Comparison of ENCODE assay signal across 17 mouse cellular contexts in genomic region chr6:101426301-101426700, GRCm38 (mm10). TPM values are rescaled to one million over a fixed set of nuclear protein-coding genes. Genes with fewer than 3 reads are reported as not detected.
DNase-seq lines count a peak whose midpoint lies in the region; ATAC-seq and TF ChIP-seq lines count a peak whose summit lies in the region.
"Had no signal": no experiment of that assay in that cellular context is flagged by ENCODE, and none has a peak within 500 bp of the region (broad histone marks: within the 10 kb centered on the region; RNA-seq: fewer than 3 reads in every experiment).

No protein-coding gene starts in this region.

- H3K27ac ChIP-seq in forebrain, embryonic 15.5 days (replicated peaks) = 0 out of 2 replicates have a peak overlapping the region, but pooled peaks have one; percentile 23
- H3K27ac ChIP-seq in forebrain, embryonic 10.5 days = no peak overlapping the region
- no peak overlapping the region for H3K27ac ChIP-seq in midbrain, postnatal 0 days (ENCODE audit: low read depth, low read length)
- no peak overlapping the region for H3K27ac ChIP-seq in midbrain, embryonic 14.5 days (replicated peaks; ENCODE audit: low read depth, low read length)
- no peak overlapping the region for H3K27ac ChIP-seq in forebrain, embryonic 16.5 days (ENCODE audit: low read length)
- no peak overlapping the region for H3K27ac ChIP-seq in intestine, embryonic 15.5 days
- H3K27ac ChIP-seq: embryonic facial prominence, embryonic 13.5 days; heart, embryonic 13.5 days; lung, embryonic 15.5 days; midbrain, embryonic 15.5 days; neural tube, embryonic 12.5 days had no signal

- no peaks in the 10 kb centered on the region for H3K9me3 ChIP-seq in forebrain, embryonic 15.5 days
- H3K9me3 ChIP-seq in forebrain, embryonic 10.5 days = no peaks in the 10 kb centered on the region
- no peaks in the 10 kb centered on the region for H3K9me3 ChIP-seq in midbrain, postnatal 0 days (ENCODE audit: low read length)
- no peaks in the 10 kb centered on the region for H3K9me3 ChIP-seq in midbrain, embryonic 14.5 days (ENCODE audit: control insufficient read depth, low read length)
- no peaks in the 10 kb centered on the region for H3K9me3 ChIP-seq in forebrain, embryonic 16.5 days (ENCODE audit: control insufficient read depth, low read length)
- H3K9me3 ChIP-seq in intestine, embryonic 15.5 days = no peaks in the 10 kb centered on the region
- H3K9me3 ChIP-seq: embryonic facial prominence, embryonic 13.5 days; heart, embryonic 13.5 days; lung, embryonic 15.5 days; midbrain, embryonic 15.5 days; neural tube, embryonic 12.5 days had no signal

- WGBS in forebrain, embryonic 15.5 days = 13% methylated on average over 4 of the region's 4 CpGs
- WGBS in forebrain, embryonic 10.5 days = 88% methylated on average over 4 of the region's 4 CpGs
- 77% methylated on average over 4 of the region's 4 CpGs for WGBS in midbrain, postnatal 0 days
- 86% methylated on average over 4 of the region's 4 CpGs for whole genome bisulfite sequencing in midbrain, embryonic 14.5 days
- WGBS in forebrain, embryonic 16.5 days = 17% methylated on average over 4 of the region's 4 CpGs
- WGBS in intestine, embryonic 15.5 days = 80% methylated on average over 4 of the region's 4 CpGs

- H3K27me3 ChIP-seq in forebrain, embryonic 15.5 days = peaks cover 3% of the 10 kb centered on the region; the same call in 1 of the 2 replicates
- H3K27me3 ChIP-seq in forebrain, embryonic 10.5 days (ENCODE audit: poor library complexity, severe bottlenecking) = no peaks in the 10 kb centered on the region
- no peaks in the 10 kb centered on the region for H3K27me3 ChIP-seq in midbrain, postnatal 0 days (ENCODE audit: insufficient read depth, low read length)
- H3K27me3 ChIP-seq in midbrain, embryonic 14.5 days (ENCODE audit: control insufficient read depth, insufficient read depth, low read length) = no peaks in the 10 kb centered on the region
- H3K27me3 ChIP-seq in forebrain, embryonic 16.5 days (replicated peaks; ENCODE audit: control insufficient read depth, insufficient read depth, low read length) = no peaks in the 10 kb centered on the region
- no peaks in the 10 kb centered on the region for H3K27me3 ChIP-seq in intestine, embryonic 15.5 days (replicated peaks)
- H3K27me3 ChIP-seq: embryonic facial prominence, embryonic 13.5 days; heart, embryonic 13.5 days; lung, embryonic 15.5 days; midbrain, embryonic 15.5 days; neural tube, embryonic 12.5 days had no signal

- peak; percentile 82 for ATAC-seq in forebrain, embryonic 15.5 days (replicated peaks)
- ATAC-seq in midbrain, postnatal 0 days (ENCODE audit: low FRiP score) = no peak
- ATAC-seq in midbrain, embryonic 14.5 days (ENCODE audit: low FRiP score, low TSS enrichment) = no peak
- ATAC-seq in forebrain, embryonic 16.5 days = peak; percentile 79
- no peak for ATAC-seq in intestine, embryonic 15.5 days
- ATAC-seq: intestine, postnatal 0 days; midbrain, embryonic 15.5 days had no signal

- H3K9ac ChIP-seq in forebrain, embryonic 15.5 days (replicated peaks) = no peak overlapping the region
- H3K9ac ChIP-seq in midbrain, postnatal 0 days (replicated peaks; ENCODE audit: low read length, poor library complexity, severe bottlenecking) = no peak overlapping the region
- no peak overlapping the region for H3K9ac ChIP-seq in midbrain, embryonic 14.5 days (replicated peaks; ENCODE audit: low read length)
- no peak overlapping the region for H3K9ac ChIP-seq in forebrain, embryonic 16.5 days (replicated peaks; ENCODE audit: low read depth, low read length)
- no peak overlapping the region for H3K9ac ChIP-seq in intestine, embryonic 15.5 days
- H3K9ac ChIP-seq: embryonic facial prominence, embryonic 13.5 days; heart, embryonic 13.5 days; lung, embryonic 15.5 days; midbrain, embryonic 15.5 days; neural tube, embryonic 12.5 days had no signal

- TF ChIP-seq CTCF in midbrain, postnatal 0 days (IDR thresholded peaks at IDR 0.05) = no peak

- no peaks in the 10 kb centered on the region for H3K36me3 ChIP-seq in forebrain, embryonic 15.5 days
- H3K36me3 ChIP-seq in forebrain, embryonic 10.5 days (replicated peaks) = no peaks in the 10 kb centered on the region
- H3K36me3 ChIP-seq in midbrain, postnatal 0 days (ENCODE audit: insufficient read depth, low read length) = no peaks in the 10 kb centered on the region
- no peaks in the 10 kb centered on the region for H3K36me3 ChIP-seq in midbrain, embryonic 14.5 days (ENCODE audit: control insufficient read depth, insufficient read depth, low read length)
- no peaks in the 10 kb centered on the region for H3K36me3 ChIP-seq in forebrain, embryonic 16.5 days (ENCODE audit: control insufficient read depth, insufficient read depth)
- H3K36me3 ChIP-seq in intestine, embryonic 15.5 days = no peaks in the 10 kb centered on the region
- H3K36me3 ChIP-seq: embryonic facial prominence, embryonic 13.5 days; heart, embryonic 13.5 days; lung, embryonic 15.5 days; midbrain, embryonic 15.5 days; neural tube, embryonic 12.5 days had no signal

- H3K4me2 ChIP-seq in forebrain, embryonic 15.5 days (replicated peaks) = no peak overlapping the region
- no peak overlapping the region for H3K4me2 ChIP-seq in midbrain, postnatal 0 days (ENCODE audit: low read depth, low read length, poor library complexity, severe bottlenecking)
- no peak overlapping the region for H3K4me2 ChIP-seq in midbrain, embryonic 14.5 days (ENCODE audit: low read length)
- H3K4me2 ChIP-seq in forebrain, embryonic 16.5 days (ENCODE audit: low read length) = no peak overlapping the region
- H3K4me2 ChIP-seq in intestine, embryonic 15.5 days (replicated peaks) = no peak overlapping the region
- H3K4me2 ChIP-seq: embryonic facial prominence, embryonic 13.5 days; heart, embryonic 13.5 days; liver, embryonic 11.5 days; lung, embryonic 15.5 days; midbrain, embryonic 15.5 days; neural tube, embryonic 12.5 days had no signal

- DNase-seq in forebrain, embryonic 10.5 days (ENCODE audit: extremely low spot score, low spot score) = no peak
- peak; percentile 9 for DNase-seq in midbrain, postnatal 0 days (ENCODE audit: low spot score)
- no peak for DNase-seq in midbrain, embryonic 14.5 days
- DNase-seq in right cerebral cortex, postnatal 25 days = peak; percentile 45
- no peak for DNase-seq in adrenal gland, postnatal 25 days
- DNase-seq: cerebellum, adult 18-20 months; kidney, postnatal 14 days had no signal

- peaks cover 20% of the 10 kb centered on the region for H3K4me1 ChIP-seq in forebrain, embryonic 15.5 days
- peaks cover 4% of the 10 kb centered on the region; the same call in 1 of the 2 replicates for H3K4me1 ChIP-seq in forebrain, embryonic 10.5 days
- no peaks in the 10 kb centered on the region for H3K4me1 ChIP-seq in midbrain, postnatal 0 days (ENCODE audit: insufficient read depth, low read length)
- H3K4me1 ChIP-seq in midbrain, embryonic 14.5 days (ENCODE audit: control insufficient read depth, insufficient read depth, low read length) = 0 out of 2 replicates have a peak, but pooled peaks cover 3% of the 10 kb centered on the region
- peaks cover 18% of the 10 kb centered on the region for H3K4me1 ChIP-seq in forebrain, embryonic 16.5 days (replicated peaks; ENCODE audit: control insufficient read depth, insufficient read depth, low read length)
- no peaks in the 10 kb centered on the region for H3K4me1 ChIP-seq in intestine, embryonic 15.5 days (replicated peaks)
- H3K4me1 ChIP-seq: embryonic facial prominence, embryonic 13.5 days; heart, embryonic 13.5 days; lung, embryonic 15.5 days; midbrain, embryonic 15.5 days; neural tube, embryonic 12.5 days had no signal

- H3K4me3 ChIP-seq in forebrain, embryonic 15.5 days = no peak overlapping the region
- H3K4me3 ChIP-seq in forebrain, embryonic 10.5 days = no peak overlapping the region
- H3K4me3 ChIP-seq in midbrain, postnatal 0 days (ENCODE audit: low read depth, low read length) = no peak overlapping the region
- no peak overlapping the region for H3K4me3 ChIP-seq in midbrain, embryonic 14.5 days (replicated peaks; ENCODE audit: low read depth, low read length)
- H3K4me3 ChIP-seq in forebrain, embryonic 16.5 days (replicated peaks; ENCODE audit: low read length) = no peak overlapping the region
- H3K4me3 ChIP-seq in intestine, embryonic 15.5 days (replicated peaks) = no peak overlapping the region
- H3K4me3 ChIP-seq: embryonic facial prominence, embryonic 13.5 days; heart, embryonic 13.5 days; lung, embryonic 15.5 days; midbrain, embryonic 15.5 days; neural tube, embryonic 12.5 days had no signal

RNA-seq across cellular contexts. Expression of gene Pdzrn3, which starts 48.6 kb away (rescaled TPM):
- 21.9 and 24.0 TPM in 2 replicates for polyA plus RNA-seq in forebrain, embryonic 15.5 days (2015; fragmentation: Nextera tagmentation; extraction: Ambion mirVana)
- polyA plus RNA-seq in forebrain, embryonic 10.5 days (2016; fragmentation: Nextera tagmentation; extraction: Ambion mirVana) = 3.7 and 4.6 TPM in 2 replicates
- 26.0 and 27.2 TPM in 2 replicates for total RNA-seq in midbrain, postnatal 0 days (2014; rRNA removed)
- 10.7 and 10.8 TPM in 2 replicates for polyA plus RNA-seq in midbrain, postnatal 0 days (2015; fragmentation: Nextera tagmentation; extraction: Ambion mirVana)
- 14.5 and 20.6 TPM in 2 replicates for polyA plus RNA-seq in midbrain, embryonic 14.5 days (2014; fragmentation: Nextera tagmentation; extraction: Ambion mirVana)
- 24.0 and 28.7 TPM in 2 replicates for polyA plus RNA-seq in forebrain, embryonic 16.5 days (2015; fragmentation: Nextera tagmentation; extraction: Ambion mirVana)
- 10.3 and 10.4 TPM in 2 replicates for polyA plus RNA-seq in intestine, embryonic 15.5 days (2015; fragmentation: Nextera tagmentation; extraction: Ambion mirVana)
- total RNA-seq in adrenal gland, postnatal 25 days (2021) = 16.6 and 22.2 TPM in 2 replicates

Comparison
In these comparisons a context has a peak if more than half of its experiments do, and no peak if none do; other contexts are left out.
1. DNase-seq: peak in midbrain, postnatal 0 days (single experiment) and right cerebral cortex, postnatal 25 days (single experiment); none in forebrain, embryonic 10.5 days (single experiment), midbrain, embryonic 14.5 days (single experiment) and adrenal gland, postnatal 25 days (single experiment).
2. ATAC-seq: peak in forebrain, embryonic 15.5 days (single experiment) and forebrain, embryonic 16.5 days (single experiment); none in midbrain, postnatal 0 days (single experiment), midbrain, embryonic 14.5 days (single experiment) and intestine, embryonic 15.5 days (single experiment).